Mouse (Mus musculus) gastrocnemius, adult 2 months (tissue): ENCODE results near the gene Agk. TPM values are rescaled to one million over a fixed set of nuclear protein-coding genes. Genes with fewer than 3 reads are reported as not detected.

Source experiments
- DNase-seq: peaks from one replicate; pipeline ENCODE4 v3.0.0; 2022
- H3K27ac ChIP-seq: fragments of 200-600 bp; 2 replicates; pipeline ENCODE4 v1.8.1; 2022; ENCODE audit warnings: mild to moderate bottlenecking
- H3K4me3 ChIP-seq: fragments of 200-600 bp; 2 replicates; pipeline ENCODE4 v1.8.1; 2022; ENCODE audit warnings: mild to moderate bottlenecking, moderate library complexity
- CTCF ChIP-seq: fragments of 200-600 bp; IDR thresholded peaks from 2 replicates; pipeline ENCODE4 v1.8.1; 2022; ENCODE audit warnings: antibody characterized with exemption, mild to moderate bottlenecking, moderate library complexity
- intact Hi-C: fragments of 180-260 bp; cut with DNase I; formaldehyde crosslinking; loops from one replicate; pipeline ENCODE4 v1.15.1; 2025
- total RNA-seq, 2 experiments: library from RNA; stranded (reverse); gene quantifications; 2 replicates each; pipeline ENCODE4 v1.2.3; 2021

The Agk gene
- total RNA-seq, 2 experiments from 2014 or later, result 5.5 to 9.0 TPM

- no peak for DNase-seq
- H3K27ac ChIP-seq, result no peak overlapping the region
- H3K4me3 ChIP-seq, result no peak overlapping the region
- no peak for TF ChIP-seq CTCF
- intact Hi-C loops, result no loop called here
Observed at GRCm38 (mm10) chr6:40418386-40418785, 93.4 kb downstream of the Agk start.

- no peak for DNase-seq
- Histone ChIP-seq H3K27ac (no peak overlapping the region), H3K4me3 (no peak overlapping the region)
- TF ChIP-seq CTCF, result no peak
- intact Hi-C loops, result no loop called here
Observed at GRCm38 (mm10) chr6:40421099-40421498, 96.1 kb downstream of the Agk start.

- no peak for TF ChIP-seq CTCF
- intact Hi-C loops, result no loop called here
- no peak overlapping the region for H3K27ac ChIP-seq
- DNase-seq, result no peak
- no peak overlapping the region for H3K4me3 ChIP-seq
Observed at GRCm38 (mm10) chr6:40423013-40423412, 98.0 kb downstream of the Agk start.

- intact Hi-C loops, result no loop called here
- DNase-seq, result no peak
- H3K4me3 ChIP-seq, result no peak overlapping the region
- peak; percentile 65 for TF ChIP-seq CTCF
- H3K27ac ChIP-seq, result 0 out of 2 replicates have a peak overlapping the region, but pooled peaks have one; percentile 17
Observed at GRCm38 (mm10) chr6:40423774-40424173, 98.8 kb downstream of the Agk start.

GRCm38 (mm10) chr6:40427441-40427840, 102.5 kb downstream of the Agk start:
- intact Hi-C loops, result no loop called here

GRCm38 (mm10) chr6:40428696-40429095, 103.7 kb downstream of the Agk start:
- DNase-seq, result no peak
- intact Hi-C loops, result no loop called here

More at GRCm38 (mm10) chr6:40427441-40427840, 102.5 kb downstream of the Agk start:
- no peak for TF ChIP-seq CTCF
- DNase-seq, result no peak
- Histone ChIP-seq H3K27ac (no peak overlapping the region), H3K4me3 (no peak overlapping the region)

GRCm38 (mm10) chr6:40429521-40429931, 104.6 kb downstream of the Agk start:
- no peak for DNase-seq
- no peak for TF ChIP-seq CTCF
- intact Hi-C loops, result no loop called here

More at GRCm38 (mm10) chr6:40428696-40429095, 103.7 kb downstream of the Agk start:
- no peak overlapping the region for H3K27ac ChIP-seq
- TF ChIP-seq CTCF, result no peak
- no peak overlapping the region for H3K4me3 ChIP-seq

GRCm38 (mm10) chr6:40430251-40430650, 105.3 kb downstream of the Agk start:
- intact Hi-C loops, result no loop called here
- Histone ChIP-seq H3K27ac (no peak overlapping the region), H3K4me3 (no peak overlapping the region)
- no peak for TF ChIP-seq CTCF
- no peak for DNase-seq

More at GRCm38 (mm10) chr6:40429521-40429931, 104.6 kb downstream of the Agk start:
- Histone ChIP-seq H3K27ac (no peak overlapping the region), H3K4me3 (no peak overlapping the region)

GRCm38 (mm10) chr6:40430878-40431277, 105.9 kb downstream of the Agk start:
- Histone ChIP-seq H3K4me3 (no peak overlapping the region), H3K27ac (no peak overlapping the region)
- TF ChIP-seq CTCF, result no peak
- intact Hi-C loops, result no loop called here
- DNase-seq, result no peak

- H3K4me3 ChIP-seq, result no peak overlapping the region
- H3K27ac ChIP-seq, result no peak overlapping the region
- intact Hi-C loops, result no loop called here
- no peak for DNase-seq
- TF ChIP-seq CTCF, result no peak
Observed at GRCm38 (mm10) chr6:40431356-40431755, 106.4 kb downstream of the Agk start.

GRCm38 (mm10) chr6:40431812-40432211, 106.8 kb downstream of the Agk start:
- TF ChIP-seq CTCF, result no peak
- H3K4me3 ChIP-seq, result no peak overlapping the region
- no peak for DNase-seq
- intact Hi-C loops, result no loop called here
- no peak overlapping the region for H3K27ac ChIP-seq

GRCm38 (mm10) chr6:40432346-40433275, 107.6 kb downstream of the Agk start:
- DNase-seq, result no peak
- Histone ChIP-seq H3K4me3 (no peak overlapping the region), H3K27ac (no peak overlapping the region)
- intact Hi-C loops, result no loop called here
- no peak for TF ChIP-seq CTCF

- peak overlapping the region; percentile 83 for H3K4me3 ChIP-seq
- intact Hi-C loops, result no loop called here
- TF ChIP-seq CTCF, result no peak
- H3K27ac ChIP-seq, result no peak overlapping the region
- DNase-seq, result no peak
Observed at GRCm38 (mm10) chr6:40434697-40435096, 109.7 kb downstream of the Agk start.
